Mouse (Mus musculus) lung, postnatal 25 days (tissue): ENCODE measurements around the gene Fmnl1.
A peak's percentile ranks its signal among the peaks of the same experiment; 100 is the strongest.
"Not testable (repeated sequence)": the region's sequence is repeated elsewhere in the genome, so short reads cannot be mapped to it uniquely, and the experiment has no call there.

Source experiments
- DNase-seq: peaks from one replicate; pipeline ENCODE4 v3.0.0; 2022; ENCODE audit warnings: low spot score

Gene Fmnl1

GRCm38 (mm10) chr11:103222718-103223117 lies 51.8 kb downstream of the Fmnl1 start:
- not testable (repeated sequence) for DNase-seq

GRCm38 (mm10) chr11:103223444-103223843 lies 52.5 kb downstream of the Fmnl1 start:
- no peak for DNase-seq

DNA sequence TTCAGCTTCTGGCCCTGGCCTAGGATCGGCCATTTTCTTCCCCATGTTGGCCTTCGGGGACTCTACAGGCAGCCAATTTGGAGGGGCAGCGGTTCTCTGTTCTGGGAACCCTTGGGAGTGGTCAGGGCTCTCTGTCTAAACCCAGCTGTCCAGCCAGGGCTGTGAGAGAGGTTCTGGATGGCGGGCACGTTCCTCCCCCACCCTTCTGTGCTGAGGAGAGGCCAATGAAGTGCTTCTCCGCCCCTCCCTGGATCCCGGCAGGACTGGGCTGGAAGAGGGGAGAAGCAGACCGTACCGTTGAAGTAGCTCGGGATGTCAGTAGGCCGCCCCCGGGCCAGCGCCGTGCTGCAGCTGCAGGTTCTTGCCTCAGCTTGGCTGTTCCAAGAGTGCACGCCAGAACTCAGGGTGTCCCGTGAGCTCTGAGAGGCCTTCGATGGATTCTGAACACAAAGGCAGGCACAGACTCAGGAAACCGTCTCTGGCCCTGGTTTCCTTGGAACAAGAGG lies 53.1 kb downstream of the Fmnl1 start:
- no peak for DNase-seq

DNA sequence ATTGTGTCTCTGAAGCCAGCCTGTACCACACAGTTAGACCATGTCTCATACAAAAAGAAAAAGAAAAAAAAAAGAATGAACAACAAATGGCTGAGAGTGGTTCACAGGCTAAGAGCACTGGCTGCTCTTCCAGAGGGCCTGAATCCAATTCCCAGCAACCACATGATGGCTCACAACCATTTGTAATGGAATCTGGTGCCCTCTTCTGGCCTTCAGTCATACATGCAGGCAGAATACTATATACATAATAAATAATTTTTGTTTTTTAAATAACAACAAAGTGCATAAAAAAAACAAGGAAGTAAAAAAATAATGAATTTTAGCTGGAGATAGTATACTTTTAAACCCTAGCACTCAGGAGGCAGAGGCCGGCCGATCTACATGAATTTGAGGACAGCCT lies 58.7 kb downstream of the Fmnl1 start:
- no peak for DNase-seq

DNA sequence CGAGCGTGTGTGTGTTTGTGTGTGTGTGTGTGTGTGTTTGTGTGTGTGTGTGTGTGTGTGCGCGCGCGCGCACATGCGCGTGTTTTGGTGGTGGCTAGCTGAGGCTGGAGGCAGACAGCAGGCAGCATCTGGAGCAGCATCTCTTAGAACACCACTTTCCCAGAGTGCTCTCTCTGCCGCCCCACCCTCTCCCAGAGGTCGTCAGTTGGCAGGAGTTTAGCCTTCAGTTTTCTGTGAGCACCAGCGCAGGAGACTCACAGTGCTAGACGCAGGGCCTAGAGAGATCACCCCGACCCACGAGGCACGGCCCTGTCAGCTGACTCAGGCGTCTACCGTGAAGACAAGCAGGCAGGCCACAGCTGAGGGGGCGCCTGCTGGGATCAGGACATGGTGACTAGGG lies 59.7 kb downstream of the Fmnl1 start:
- DNase-seq, result no peak

DNA sequence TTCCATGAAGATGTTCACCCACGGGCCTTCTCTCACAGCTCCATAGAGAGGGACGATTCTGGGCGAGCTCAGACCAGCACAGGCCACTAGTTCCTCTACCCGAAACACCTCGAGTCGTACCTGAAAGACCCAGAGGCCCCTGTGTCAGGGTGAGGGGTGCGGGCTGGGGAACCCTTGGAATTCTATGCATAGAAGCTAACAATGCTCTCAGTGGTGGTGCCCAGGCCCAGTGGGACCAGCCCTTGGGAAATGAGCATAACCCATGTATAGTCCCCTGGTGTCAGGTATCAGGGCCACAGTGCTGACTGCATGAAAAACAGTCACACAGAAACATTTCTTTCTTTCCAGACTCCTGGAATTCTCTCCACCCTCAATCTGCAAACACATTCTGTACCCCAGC lies 60.5 kb downstream of the Fmnl1 start:
- DNase-seq, result no peak

DNA sequence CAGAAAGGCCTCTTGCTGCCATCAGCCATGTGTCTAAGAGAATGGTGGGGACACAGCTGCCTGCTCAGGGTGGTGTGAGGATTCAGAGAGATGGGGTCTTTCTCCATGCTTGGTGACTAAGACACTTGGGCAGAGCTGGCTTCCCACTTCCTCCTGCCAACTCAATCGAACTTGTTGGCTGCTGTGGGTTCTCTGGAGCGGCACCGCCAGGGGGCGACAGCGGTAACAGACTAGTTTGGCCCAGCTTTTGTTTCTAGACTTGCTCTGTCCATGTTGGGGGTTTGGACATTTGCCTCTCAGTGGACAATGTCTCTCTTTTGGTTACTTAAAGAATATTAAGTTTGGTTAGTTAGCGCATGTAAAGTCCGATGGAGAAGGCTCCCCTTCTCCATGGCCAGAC lies 62.1 kb downstream of the Fmnl1 start:
- peak; percentile 87 for DNase-seq

DNA sequence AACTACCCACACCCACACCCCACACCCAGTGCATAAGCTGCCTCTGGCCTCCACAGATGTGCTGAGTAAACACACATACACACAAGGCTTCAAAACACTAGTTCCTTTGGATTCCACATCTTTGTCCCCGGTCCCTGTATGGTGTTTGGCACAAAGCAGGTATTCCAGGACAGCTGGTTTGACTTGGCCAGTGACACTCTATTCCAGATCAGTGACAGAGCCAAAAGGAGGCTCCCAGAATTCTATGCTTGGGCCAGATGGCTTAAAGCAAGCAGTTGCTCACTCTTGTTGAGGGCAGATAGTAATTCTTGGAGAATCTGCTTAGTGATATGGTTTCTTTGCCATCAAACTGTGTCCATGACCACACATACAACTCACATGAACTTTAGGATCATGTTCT lies 63.5 kb downstream of the Fmnl1 start:
- DNase-seq, result no peak

DNA sequence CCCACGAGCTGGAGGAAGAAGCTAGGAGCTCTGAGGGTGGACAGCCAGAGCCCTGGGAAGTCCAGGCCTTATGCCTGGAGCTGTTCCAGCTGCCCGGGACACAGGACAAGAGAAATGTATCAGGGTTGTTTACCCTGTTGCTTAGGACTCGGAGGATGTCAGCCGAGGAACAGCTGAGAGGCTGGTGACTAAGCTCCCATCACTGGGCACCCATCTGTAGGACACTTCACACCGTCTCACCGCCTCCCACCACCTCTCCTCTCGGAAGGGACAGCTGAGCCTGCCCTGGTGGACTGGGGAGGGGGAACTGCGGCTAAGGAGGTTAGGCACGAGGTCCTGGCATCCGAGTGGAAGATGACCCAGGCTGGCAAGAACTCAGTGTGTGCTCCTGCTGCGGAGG lies 64.8 kb downstream of the Fmnl1 start:
- DNase-seq, result no peak

DNA sequence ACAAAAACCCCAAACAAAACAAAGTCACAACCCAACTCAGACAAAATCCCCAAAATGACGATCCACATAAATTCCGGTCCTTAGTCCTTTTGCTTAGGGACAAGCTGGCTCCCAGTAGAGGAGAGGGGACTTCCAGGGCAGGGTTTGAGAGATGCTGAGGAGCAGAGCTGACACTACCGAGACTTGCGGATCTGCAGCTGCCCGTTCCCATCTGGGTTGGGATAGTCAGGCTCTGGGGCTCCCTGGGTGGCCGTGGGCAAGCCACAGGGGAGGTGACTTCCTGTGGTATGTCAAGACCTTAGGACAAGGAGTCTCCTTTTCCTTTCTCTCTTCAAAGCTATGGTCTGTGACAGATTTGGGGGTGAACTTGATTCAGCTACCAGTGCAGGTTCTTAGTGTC lies 65.5 kb downstream of the Fmnl1 start:
- no peak for DNase-seq

GRCm38 (mm10) chr11:103236903-103237302 lies 66.0 kb downstream of the Fmnl1 start:
- no peak for DNase-seq

DNA sequence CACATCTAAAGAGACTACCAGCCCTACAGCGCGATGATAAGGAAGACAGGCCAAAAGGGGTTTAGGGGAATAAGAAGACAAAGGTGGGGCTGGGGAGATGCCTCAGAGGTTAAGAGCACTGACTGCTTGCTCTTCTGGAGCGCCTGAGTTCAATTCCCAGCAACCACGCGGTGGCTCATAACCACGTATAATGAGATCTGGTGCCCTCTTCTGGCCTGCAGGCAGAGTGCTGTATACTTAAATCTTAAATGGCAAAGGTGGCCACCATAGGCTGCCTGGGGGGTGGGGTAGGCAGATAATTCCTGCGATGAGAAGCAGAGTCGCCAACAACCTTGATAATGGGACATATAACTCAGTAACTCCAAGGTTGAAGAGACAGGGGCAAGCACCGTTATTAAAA lies 66.8 kb downstream of the Fmnl1 start:
- no peak for DNase-seq

- no peak for DNase-seq
Measured at GRCm38 (mm10) chr11:103240740-103241139, 69.8 kb downstream of the Fmnl1 start.

DNA sequence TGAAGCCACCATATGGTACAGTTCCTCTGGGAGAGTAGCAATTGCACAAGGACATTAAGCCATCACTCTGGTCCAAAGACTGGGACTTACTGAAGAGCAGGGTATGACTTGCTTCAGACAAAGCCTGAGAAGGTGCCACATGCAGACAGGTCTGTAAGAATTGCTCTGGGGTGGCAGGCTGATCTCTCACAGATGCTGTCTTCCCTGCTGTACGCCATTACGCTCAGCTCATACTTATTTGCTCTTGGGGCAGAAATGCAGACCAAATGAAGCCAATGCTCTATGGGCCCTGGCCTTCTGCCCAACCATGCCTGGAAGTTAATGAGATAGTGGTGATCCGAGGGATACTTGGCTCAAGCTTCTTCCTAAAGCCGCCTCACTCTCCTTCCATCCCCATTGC lies 73.9 kb downstream of the Fmnl1 start:
- no peak for DNase-seq

GRCm38 (mm10) chr11:103246081-103246730 lies 75.3 kb downstream of the Fmnl1 start:
- no peak for DNase-seq

DNA sequence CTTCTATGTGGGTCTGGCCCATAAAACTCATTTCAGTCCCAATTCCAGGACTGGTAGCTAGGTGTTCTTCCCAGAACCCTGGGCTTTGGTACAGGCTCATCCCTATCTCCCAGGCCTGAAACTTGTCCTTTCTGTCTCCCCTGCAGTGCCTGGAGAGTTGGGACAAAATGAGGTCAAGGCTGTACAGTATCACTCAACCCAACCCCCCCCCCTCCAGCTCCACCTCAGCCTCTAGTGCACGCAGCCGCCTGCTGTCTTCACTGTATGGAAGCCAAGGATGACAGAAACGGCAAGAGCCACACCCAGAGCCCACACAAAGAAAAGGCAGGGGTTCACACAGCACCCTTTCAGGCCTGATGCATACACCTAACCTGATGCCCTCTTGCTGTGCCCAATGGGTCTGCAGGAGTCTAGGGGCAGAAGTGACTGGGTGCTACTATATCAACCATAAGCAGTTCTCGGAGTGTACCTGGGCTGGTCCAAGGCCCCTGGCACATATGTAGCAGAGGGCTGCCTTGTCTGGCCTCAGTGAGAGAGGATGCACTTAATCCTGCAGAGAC lies 75.9 kb downstream of the Fmnl1 start:
- DNase-seq, result no peak

DNA sequence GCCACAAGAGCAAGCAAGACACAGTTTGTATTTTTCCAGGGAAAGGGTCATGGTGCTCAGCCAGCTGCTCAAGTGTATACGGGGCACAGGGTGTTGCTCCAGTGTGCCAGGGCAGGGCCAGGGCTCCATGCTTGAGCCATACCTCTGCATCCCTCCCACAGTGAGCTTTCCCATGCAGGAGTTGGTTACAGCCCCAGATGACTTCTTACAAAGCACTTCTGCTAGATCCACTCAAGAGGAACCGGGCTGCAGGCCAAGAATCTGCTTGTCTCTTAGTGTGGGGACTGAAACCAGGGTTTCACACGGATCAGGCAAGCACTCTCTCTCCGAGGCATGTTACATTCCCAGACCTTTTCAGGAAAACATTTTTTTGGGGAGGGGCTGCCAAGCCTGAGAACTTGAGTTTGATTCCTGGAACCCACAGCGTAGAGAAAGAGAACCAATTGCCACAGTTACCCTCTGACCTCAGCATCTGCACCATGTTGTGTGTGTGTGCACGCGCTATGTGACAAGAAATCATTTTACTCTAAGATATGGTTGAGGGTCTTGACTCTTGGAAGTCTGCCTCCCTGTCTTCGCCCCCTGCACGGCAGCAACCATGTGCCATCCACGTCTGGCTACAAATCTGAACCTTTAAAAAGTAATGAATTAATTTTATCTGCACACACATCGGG lies 76.7 kb downstream of the Fmnl1 start:
- peak; percentile 90 for DNase-seq
